Mouse (Mus musculus): ENCODE results near the gene Hmox2. TPM values are rescaled to one million over a fixed set of nuclear protein-coding genes. Genes with fewer than 3 reads are reported as not detected.
"Not testable (repeated sequence)": the region's sequence is repeated elsewhere in the genome, so short reads cannot be mapped to it uniquely, and the experiment has no call there.

Hmox2 gene
- total RNA-seq (2022): 10 to 100 TPM; 91.8 to 98.0 (median 93.1) TPM

GRCm38 (mm10) chr16:4725780-4726527 lies at the start of gene Hmox2:
Gene Hmox2, plus strand, starts transcription at chr16:4726361.
- DNase-seq (ENCODE audit: low spot score in 2 of 2): peak; percentile 87 to 88

- DNase-seq (ENCODE audit: low spot score in 2 of 2): no peak
These were observed 49.3 kb upstream of the Hmox2 start for GRCm38 (mm10) chr16:4676836-4677235.

- DNase-seq (ENCODE audit: low spot score in 2 of 2): no peak
These were observed 48.1 kb upstream of the Hmox2 start for GRCm38 (mm10) chr16:4678080-4678479.

GRCm38 (mm10) chr16:4679121-4680018 lies 46.8 kb upstream of the Hmox2 start, which contains the start of gene Coro7:
Gene Coro7, minus strand, starts transcription at chr16:4679777.
- peak; percentile 64 to 92 for DNase-seq (ENCODE audit: low spot score in 2 of 2)

GRCm38 (mm10) chr16:4680922-4681455 lies 45.2 kb upstream of the Hmox2 start:
- DNase-seq (ENCODE audit: low spot score in 2 of 2): not testable (repeated sequence)

- no peak for DNase-seq (ENCODE audit: low spot score in 2 of 2)
These were observed 43.5 kb upstream of the Hmox2 start for GRCm38 (mm10) chr16:4682628-4683179.

GRCm38 (mm10) chr16:4683193-4683580 lies 43.0 kb upstream of the Hmox2 start:
- no peak for DNase-seq (ENCODE audit: low spot score in 2 of 2)

GRCm38 (mm10) chr16:4683581-4684456 lies 42.3 kb upstream of the Hmox2 start:
- peak; percentile 90 to 98 for DNase-seq (ENCODE audit: low spot score in 2 of 2)

GRCm38 (mm10) chr16:4684457-4684791 lies 41.7 kb upstream of the Hmox2 start:
- DNase-seq (ENCODE audit: low spot score in 2 of 2): no peak

- DNase-seq (ENCODE audit: low spot score in 2 of 2): not testable (repeated sequence)
These were observed 36.8 kb upstream of the Hmox2 start for GRCm38 (mm10) chr16:4689371-4689770.

- no peak for DNase-seq (ENCODE audit: low spot score in 2 of 2)
These were observed 24.9 kb upstream of the Hmox2 start for GRCm38 (mm10) chr16:4701211-4701610.

- DNase-seq (ENCODE audit: low spot score in 2 of 2): no peak
These were observed 23.5 kb upstream of the Hmox2 start for GRCm38 (mm10) chr16:4702646-4703045.

- DNase-seq (ENCODE audit: low spot score in 2 of 2): no peak
These were observed 20.6 kb upstream of the Hmox2 start for GRCm38 (mm10) chr16:4705541-4705940.

- no peak for DNase-seq (ENCODE audit: low spot score in 2 of 2)
These were observed 15.0 kb upstream of the Hmox2 start for GRCm38 (mm10) chr16:4711173-4711572.

GRCm38 (mm10) chr16:4713861-4714710 lies 12.1 kb upstream of the Hmox2 start:
- DNase-seq (ENCODE audit: low spot score in 2 of 2): no peak

GRCm38 (mm10) chr16:4717866-4718265 lies 8.3 kb upstream of the Hmox2 start:
- no peak for DNase-seq (ENCODE audit: low spot score in 2 of 2)

GRCm38 (mm10) chr16:4718753-4719518 lies 7.2 kb upstream of the Hmox2 start, which contains the start of gene Nmral1:
Gene Nmral1, minus strand, starts transcription at chr16:4719356.
- DNase-seq (ENCODE audit: low spot score in 2 of 2): peak; percentile 55 to 56

- no peak for DNase-seq (ENCODE audit: low spot score in 2 of 2)
These were observed 3.8 kb upstream of the Hmox2 start for GRCm38 (mm10) chr16:4722128-4722914.

Measured in left cerebral cortex, adult 8-10 months (tissue).